Mouse (Mus musculus) brain, embryonic 14.5 days (tissue): Measurements from ENCODE around the gene Aldh1l1.

Source experiments
- CTCF ChIP-seq: fragments of 200-500 bp; IDR thresholded peaks from 2 replicates; pipeline ENCODE4 v1.5.1; 2012; ENCODE audit warnings: inconsistent platforms, mild to moderate bottlenecking, moderate library complexity, borderline replicate concordance; ENCODE audit not compliant: insufficient read depth, insufficient read length; ENCODE audit errors: extremely low read depth
- POLR2A ChIP-seq: fragments of 200-500 bp; IDR thresholded peaks from 2 replicates; pipeline ENCODE4 v1.6.1; 2012; ENCODE audit warnings: mild to moderate bottlenecking, inconsistent platforms, borderline replicate concordance; ENCODE audit not compliant: poor library complexity, insufficient read depth, insufficient read length, severe bottlenecking; ENCODE audit errors: extremely low read depth

DNA sequence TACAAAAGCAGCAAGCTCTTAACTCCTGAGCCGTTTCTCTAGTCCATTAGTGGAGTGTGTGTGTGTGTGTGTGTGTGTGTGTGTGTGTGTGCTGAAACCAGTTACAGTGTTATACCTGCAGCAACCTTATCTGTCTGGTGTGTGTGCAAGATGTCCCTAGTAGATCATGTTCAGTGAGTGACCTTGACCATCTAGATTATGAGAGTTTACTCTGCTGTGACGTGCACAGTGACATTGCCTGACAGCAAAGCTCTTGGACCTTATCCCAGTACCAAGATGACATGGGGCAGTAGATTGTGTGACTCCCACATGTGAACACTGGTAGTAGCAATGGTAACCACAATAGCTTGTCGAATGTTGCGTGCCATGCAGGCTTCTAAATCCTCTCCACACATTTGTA, 114.1 kb downstream of the Aldh1l1 start:
- TF ChIP-seq CTCF (no peak), POLR2A (no peak)
